Mouse (Mus musculus) liver, embryonic 14.5 days (tissue): ENCODE data around the gene Ola1.

Experiments
- CTCF ChIP-seq: IDR thresholded peaks from 2 replicates; pipeline ENCODE4 v1.5.1; 2016; ENCODE audit warnings: antibody characterized with exemption, low read depth, control low read depth
- EP300 ChIP-seq: IDR thresholded peaks from 2 replicates; pipeline ENCODE4 v1.6.1; 2016; ENCODE audit warnings: antibody characterized with exemption, low read depth

DNA sequence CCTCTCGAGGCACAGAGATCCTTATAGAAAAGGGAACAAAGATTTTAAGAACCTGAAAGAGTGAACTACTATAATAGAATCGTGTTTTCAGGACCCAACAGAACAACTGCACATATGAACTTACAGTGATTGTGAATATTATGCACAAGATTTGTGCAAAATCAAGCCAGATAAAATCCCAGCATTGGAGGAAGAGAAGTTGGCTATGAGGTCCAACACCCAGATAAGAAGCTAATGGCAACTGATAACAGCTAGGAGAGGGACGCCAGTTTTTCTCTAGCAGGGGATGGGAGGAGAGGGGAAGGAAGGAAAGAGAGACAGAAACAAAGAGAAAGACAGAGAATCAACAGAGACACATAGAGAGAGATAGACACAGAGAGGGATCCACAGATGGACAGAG lies 33.5 kb downstream of the Ola1 start:
- no peak for TF ChIP-seq CTCF
- TF ChIP-seq EP300, result no peak
